ENCODE assay signal across 1 mouse cellular context in the genomic region with DNA sequence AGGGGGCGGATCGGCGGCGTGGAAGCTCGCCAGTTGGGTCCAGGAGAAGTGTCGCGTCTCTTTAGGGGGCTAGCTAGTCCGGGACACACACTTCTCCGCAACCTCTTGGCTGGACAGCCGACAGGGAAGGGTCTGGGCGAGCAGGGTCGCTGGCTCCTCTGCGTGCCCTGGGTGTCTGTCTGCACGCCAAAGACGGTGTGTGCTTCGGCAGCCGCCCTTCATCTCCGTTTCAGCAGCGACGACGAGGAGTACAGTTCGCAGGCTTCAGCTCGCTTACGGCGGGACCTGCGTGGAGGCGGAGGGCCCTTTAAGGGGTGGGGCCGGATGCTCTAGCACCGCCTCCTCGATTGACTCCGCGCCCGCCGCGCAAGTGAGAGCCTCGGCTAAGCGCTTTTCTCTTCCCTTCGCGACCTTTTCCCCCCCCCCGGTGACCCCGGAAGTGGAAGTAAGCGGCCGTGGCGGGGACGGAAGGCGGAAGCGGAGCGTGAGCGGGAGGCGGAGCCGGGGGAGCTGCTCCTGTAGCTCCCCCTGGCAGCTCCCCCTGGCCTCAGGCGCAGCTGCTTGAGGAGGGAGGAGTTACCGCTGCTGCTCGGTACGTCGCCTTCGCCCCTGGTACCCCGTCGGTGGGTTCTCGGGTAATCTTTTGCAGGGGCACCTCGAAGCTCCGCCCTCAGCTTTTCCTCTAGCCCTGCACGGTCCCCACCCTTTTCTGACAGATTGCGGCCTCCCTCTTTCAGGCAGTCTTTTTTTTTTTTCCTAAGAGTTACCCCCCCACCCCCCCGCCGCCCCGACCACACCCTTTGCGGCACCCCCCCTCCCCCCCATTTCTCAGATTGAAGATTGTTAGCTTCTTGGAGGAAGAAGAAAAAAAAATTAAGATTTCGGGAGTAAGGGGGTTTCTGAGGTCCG.
A peak's percentile ranks its signal among the peaks of the same experiment; 100 is the strongest.
TF ChIP-seq lines count a peak whose summit lies in the region.

No protein-coding gene starts in this region.

TF ChIP-seq in CH12.LX, 34 proteins besides CTCF, POLR2A, EP300 and RAD21:
- TF ChIP-seq ELF1 (IDR thresholded peaks at IDR 0.05; ENCODE audit: low read depth, low read length) = peak; percentile 100
- TF ChIP-seq E2F4 (IDR thresholded peaks at IDR 0.05; ENCODE audit: insufficient replicate concordance, low read depth, low read length) = no peak
- TF ChIP-seq UBTF (IDR thresholded peaks at IDR 0.05; ENCODE audit: low read depth, low read length) = 0 out of 2 replicates have a peak, but pooled peaks have one; percentile 51
- TF ChIP-seq HCFC1 (IDR thresholded peaks at IDR 0.05; ENCODE audit: low read depth, low read length) = peak; percentile 97
- no peak for TF ChIP-seq MYC (IDR thresholded peaks at IDR 0.05; ENCODE audit: low read depth, low read length)
- peak; percentile 100 for TF ChIP-seq MAZ (IDR thresholded peaks at IDR 0.05; ENCODE audit: low read depth, low read length)
- TF ChIP-seq SMC3 (IDR thresholded peaks at IDR 0.05; ENCODE audit: low read depth, low read length) = no peak
- no peak for TF ChIP-seq MAFK (IDR thresholded peaks at IDR 0.05; ENCODE audit: insufficient replicate concordance, low read length)
- peak; percentile 68; the same call in 1 of the 2 replicates for TF ChIP-seq IRF4 (IDR thresholded peaks at IDR 0.05; ENCODE audit: low read depth, low read length)
- TF ChIP-seq ZMIZ1 (IDR thresholded peaks at IDR 0.05; ENCODE audit: low read depth, low read length) = peak; percentile 68
- no peak; the same call in 1 of the 2 replicates for TF ChIP-seq MAX (IDR thresholded peaks at IDR 0.05; ENCODE audit: low read length)
- peak; percentile 84 for TF ChIP-seq MEF2A (IDR thresholded peaks at IDR 0.05; ENCODE audit: borderline replicate concordance, low read depth, low read length)
- peak; percentile 95 for TF ChIP-seq CHD2 (IDR thresholded peaks at IDR 0.05; ENCODE audit: low read length)
- no peak for TF ChIP-seq JUND (conservative IDR thresholded peaks at IDR 0.05; ENCODE audit: low read depth, low read length)
- peak; percentile 63; the same call in 1 of the 2 replicates for TF ChIP-seq BHLHE40 (IDR thresholded peaks at IDR 0.05; ENCODE audit: low read depth, low read length)
- peak; percentile 47; the same call in 1 of the 2 replicates for TF ChIP-seq NELFE (IDR thresholded peaks at IDR 0.05; ENCODE audit: low read depth, low read length)
- TF ChIP-seq KAT2A (IDR thresholded peaks at IDR 0.05; ENCODE audit: insufficient replicate concordance, low read length) = peak; percentile 95; the same call in 1 of the 2 replicates
- peak; percentile 68 for TF ChIP-seq TCF12 (IDR thresholded peaks at IDR 0.05; ENCODE audit: low read depth, low read length)
- TF ChIP-seq USF2 (conservative IDR thresholded peaks at IDR 0.05; ENCODE audit: low read depth, low read length) = no peak
- peak; percentile 69 for TF ChIP-seq NRF1 (IDR thresholded peaks at IDR 0.05; ENCODE audit: low read depth, low read length)
- TF ChIP-seq TBP (conservative IDR thresholded peaks at IDR 0.05; ENCODE audit: low read depth, low read length) = no peak
- TF ChIP-seq GABPA (IDR thresholded peaks at IDR 0.05; ENCODE audit: insufficient replicate concordance, low read depth, low read length) = peak; percentile 34; the same call in 1 of the 2 replicates
- peak; percentile 46; the same call in 1 of the 2 replicates for TF ChIP-seq MXI1 (IDR thresholded peaks at IDR 0.05; ENCODE audit: low read depth, low read length)
- TF ChIP-seq ZNF384 (IDR thresholded peaks at IDR 0.05; ENCODE audit: low read depth, low read length) = peak; percentile 74
- peak; percentile 90 for TF ChIP-seq SIN3A (IDR thresholded peaks at IDR 0.05; ENCODE audit: low read length)
